Mouse (Mus musculus) ES-Bruce4 (cell line): ENCODE measurements around the gene Sik3.

Experiments used
- CTCF ChIP-seq: IDR thresholded peaks from one replicate; pipeline ENCODE4 v1.8.1; 2011; ENCODE audit warnings: low read depth, low read length
- EP300 ChIP-seq: IDR thresholded peaks from 2 replicates; pipeline ENCODE4 v1.6.1; 2011; ENCODE audit warnings: low read depth, low read length; ENCODE audit not compliant: insufficient read depth

DNA sequence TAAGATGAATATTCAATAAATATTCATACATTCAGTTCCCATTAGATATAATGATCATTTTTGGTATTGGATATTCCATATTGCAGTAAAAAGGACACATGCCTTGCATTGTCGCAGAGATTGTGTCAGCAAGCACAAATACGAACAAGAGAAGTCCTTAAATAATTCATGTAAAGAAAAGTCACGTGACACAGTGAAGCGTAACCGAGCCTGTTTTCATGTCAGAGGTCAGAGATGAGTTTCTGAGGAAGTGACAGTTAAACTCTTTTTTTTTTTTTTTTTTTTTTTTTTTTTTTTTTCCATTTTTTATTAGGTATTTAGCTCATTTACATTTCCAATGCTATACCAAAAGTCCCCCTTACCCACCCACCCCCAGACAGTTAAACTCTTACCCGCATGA is 180.0 kb downstream of the Sik3 start:
- TF ChIP-seq EP300 (no peak), CTCF (no peak)
